Mouse (Mus musculus): ENCODE data around the gene Ccl19.
"Not testable (repeated sequence)": the region's sequence is repeated elsewhere in the genome, so short reads cannot be mapped to it uniquely, and the experiment has no call there.

The Ccl19 gene

DNA sequence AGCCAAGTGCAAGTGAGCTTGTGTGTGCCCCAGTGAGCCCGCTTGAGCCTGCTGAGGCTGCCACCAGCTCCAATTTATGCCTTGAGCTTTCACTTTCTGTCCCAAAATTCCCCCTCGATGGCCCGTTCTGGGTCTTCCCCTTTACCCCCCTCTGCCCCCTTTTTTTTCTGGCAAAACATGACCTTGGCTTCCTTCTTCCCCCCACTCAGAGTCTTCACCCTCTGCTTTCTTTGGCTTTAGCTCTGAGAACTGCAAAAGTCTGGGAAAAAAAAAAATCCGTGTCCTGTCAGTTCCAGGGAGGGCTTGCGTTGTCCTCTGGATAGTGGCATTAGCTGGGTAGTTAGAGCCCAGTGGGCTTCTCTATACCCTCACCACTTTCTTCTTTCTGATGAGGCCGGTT lies at the start of gene Ccl19:
TSS of gene Ccl19 (minus strand) at position 101 of the 400 bp plus-strand sequence.
- not testable (repeated sequence) for DNase-seq

DNA sequence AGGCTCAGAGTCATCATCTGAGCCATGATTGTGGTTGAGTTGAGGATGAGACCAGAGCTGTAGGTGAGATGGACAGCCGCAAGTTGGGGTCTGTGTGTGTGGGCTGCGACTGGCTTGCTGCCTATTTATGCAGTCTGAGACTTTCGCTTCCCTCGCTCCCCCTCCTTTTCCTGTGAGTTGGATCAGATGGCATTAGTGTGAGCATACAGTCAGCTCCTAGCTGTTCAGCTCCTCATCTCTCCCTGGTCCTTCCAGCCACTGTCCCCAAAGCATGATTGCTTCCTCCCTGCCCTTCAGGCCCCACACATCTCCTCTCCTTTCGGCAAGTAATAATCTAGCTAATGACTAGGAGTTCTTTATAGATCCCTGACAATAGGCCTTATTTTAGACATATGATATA lies 17.5 kb upstream of the Ccl19 start, which contains the start of gene Ccl21a:
TSS of gene Ccl21a (minus strand) at position 101 of the 400 bp plus-strand sequence.
- not testable (repeated sequence) for DNase-seq

DNA sequence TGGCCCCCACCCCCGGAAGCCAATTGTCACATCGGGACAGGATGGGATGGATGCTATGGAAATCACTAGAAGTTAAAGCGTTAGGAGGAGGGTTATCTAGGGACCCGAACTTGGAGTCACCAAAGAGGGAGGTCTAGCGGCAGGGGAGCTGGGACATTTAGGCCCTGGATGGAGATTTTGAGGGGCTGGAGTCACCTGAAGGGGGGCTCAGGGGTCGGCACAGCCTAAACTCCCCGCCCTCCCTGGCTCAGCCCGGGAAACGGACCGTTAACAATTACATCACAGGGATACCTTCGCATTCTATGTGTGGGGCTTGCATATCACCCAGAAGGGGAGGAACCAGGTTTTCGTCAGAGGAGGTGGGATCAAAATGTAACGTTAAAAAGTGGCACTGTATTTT lies 21.1 kb downstream of the Ccl19 start, which contains the start of gene 4930578G10Rik:
TSS of gene 4930578G10Rik (plus strand) at position 301 of the 400 bp plus-strand sequence.
- not testable (repeated sequence) for DNase-seq
